Mouse (Mus musculus) G1E (cell line): ENCODE measurements around the gene Kif28.

ENCODE experiments used
- CTCF ChIP-seq: IDR thresholded peaks from 2 replicates; pipeline ENCODE4 v1.5.1; 2012; ENCODE audit warnings: low read depth, low read length, inconsistent platforms, mixed read lengths
- GATA2 ChIP-seq: IDR thresholded peaks from 2 replicates; pipeline ENCODE4 v1.6.1; 2012; ENCODE audit warnings: low read depth, low read length, inconsistent platforms, borderline replicate concordance
- POLR2AphosphoS5 ChIP-seq: IDR thresholded peaks from 2 replicates; pipeline ENCODE4 v1.6.1; 2012; ENCODE audit warnings: low read depth, low read length, inconsistent platforms; ENCODE audit not compliant: insufficient replicate concordance

DNA sequence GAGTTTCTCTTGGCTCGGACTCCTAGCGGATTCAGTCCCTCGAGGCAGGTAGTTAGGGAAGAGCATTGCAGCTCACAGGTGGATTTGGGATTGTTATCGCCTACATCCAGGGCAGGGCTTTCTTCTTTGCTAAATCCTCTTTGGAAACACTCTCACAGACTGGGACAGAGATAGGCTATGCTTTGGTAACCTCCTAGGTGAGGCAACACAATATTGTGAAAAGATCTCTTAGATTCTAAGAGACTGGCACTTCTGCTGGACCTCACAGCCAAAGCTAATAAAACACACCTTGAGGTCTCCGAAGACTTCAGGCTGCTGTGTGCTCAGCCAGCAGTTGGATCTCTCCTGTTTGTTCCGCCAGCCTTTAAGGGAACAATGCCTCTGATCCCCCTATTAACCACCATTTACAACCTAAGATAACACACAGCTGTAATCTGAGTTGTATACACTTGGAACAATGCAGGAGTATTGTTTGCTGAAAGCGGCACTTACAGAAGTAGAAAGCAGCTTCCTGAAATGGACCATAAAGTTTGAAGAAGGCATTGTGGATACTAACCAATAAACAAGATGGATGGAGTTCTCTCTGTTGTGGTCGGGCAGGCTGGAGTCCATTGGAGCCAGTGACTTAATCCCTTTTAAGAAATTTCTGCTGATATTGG, 22.1 kb downstream of the Kif28 start:
- TF ChIP-seq CTCF (no peak), POLR2AphosphoS5 (no peak), GATA2 (no peak)
